Mouse (Mus musculus): Measurements from ENCODE around the gene Tshz2. TPM values are rescaled to one million over a fixed set of nuclear protein-coding genes. Genes with fewer than 3 reads are reported as not detected.
"Not testable (repeated sequence)": the region's sequence is repeated elsewhere in the genome, so short reads cannot be mapped to it uniquely, and the experiment has no call there.

Gene Tshz2
- polyA plus RNA-seq (2012; rRNA removed) = 12.5 and 16.1 TPM in 2 replicates

GRCm38 (mm10) chr2:169632338-169633151, at the start of gene Tshz2:
Tshz2 (plus strand) TSS chr2:169633013.
- peak within 1 kb of the TSS; percentile 59 for H3K4me3 ChIP-seq (replicated peaks; ENCODE audit: insufficient read depth, low read depth, low read length)
- TF ChIP-seq CTCF (IDR thresholded peaks at IDR 0.05; ENCODE audit: borderline replicate concordance, insufficient read depth, low read depth, low read length) (no peak), POLR2A (IDR thresholded peaks at IDR 0.05; ENCODE audit: borderline replicate concordance, insufficient read depth, low read length) (no peak)
- 2% methylated on average over 21 of the region's 22 CpGs for WGBS
- H3K27me3 ChIP-seq (ENCODE audit: control insufficient read depth, insufficient read depth, low read length) = no peaks in the 10 kb centered on the region
- H3K27ac ChIP-seq (ENCODE audit: insufficient read depth, low read length) = no peak within 1 kb of the TSS
- H3K4me1 ChIP-seq (ENCODE audit: control insufficient read depth, insufficient read depth, low read length) = peaks cover 6% of the 10 kb centered on the region
- DNase-seq = peak in 1 of 2 experiments; percentile 5

GRCm38 (mm10) chr2:169583476-169583875, 49.3 kb upstream of the Tshz2 start:
- H3K4me3 ChIP-seq (replicated peaks; ENCODE audit: insufficient read depth, low read depth, low read length) = no peak overlapping the region
- TF ChIP-seq POLR2A (IDR thresholded peaks at IDR 0.05; ENCODE audit: borderline replicate concordance, insufficient read depth, low read length) (no peak), CTCF (IDR thresholded peaks at IDR 0.05; ENCODE audit: borderline replicate concordance, insufficient read depth, low read depth, low read length) (no peak)
- DNase-seq = no peak
- 66% methylated on average over 3 of the region's 3 CpGs for WGBS
- no peaks in the 10 kb centered on the region for H3K27me3 ChIP-seq (ENCODE audit: control insufficient read depth, insufficient read depth, low read length)
- no peaks in the 10 kb centered on the region for H3K4me1 ChIP-seq (ENCODE audit: control insufficient read depth, insufficient read depth, low read length)
- H3K27ac ChIP-seq (ENCODE audit: insufficient read depth, low read length) = no peak overlapping the region

GRCm38 (mm10) chr2:169584745-169585456, 47.9 kb upstream of the Tshz2 start:
- TF ChIP-seq CTCF (IDR thresholded peaks at IDR 0.05; ENCODE audit: borderline replicate concordance, insufficient read depth, low read depth, low read length) (no peak), POLR2A (IDR thresholded peaks at IDR 0.05; ENCODE audit: borderline replicate concordance, insufficient read depth, low read length) (no peak)
- WGBS = 70% methylated on average over 15 of the region's 15 CpGs
- no peaks in the 10 kb centered on the region for H3K4me1 ChIP-seq (ENCODE audit: control insufficient read depth, insufficient read depth, low read length)
- no peak overlapping the region for H3K27ac ChIP-seq (ENCODE audit: insufficient read depth, low read length)
- no peak overlapping the region for H3K4me3 ChIP-seq (replicated peaks; ENCODE audit: insufficient read depth, low read depth, low read length)
- DNase-seq = no peak
- H3K27me3 ChIP-seq (ENCODE audit: control insufficient read depth, insufficient read depth, low read length) = no peaks in the 10 kb centered on the region

GRCm38 (mm10) chr2:169585631-169586285, 47.1 kb upstream of the Tshz2 start:
- no peaks in the 10 kb centered on the region for H3K4me1 ChIP-seq (ENCODE audit: control insufficient read depth, insufficient read depth, low read length)
- DNase-seq = no peak
- no peak overlapping the region for H3K4me3 ChIP-seq (replicated peaks; ENCODE audit: insufficient read depth, low read depth, low read length)
- no peak overlapping the region for H3K27ac ChIP-seq (ENCODE audit: insufficient read depth, low read length)
- H3K27me3 ChIP-seq (ENCODE audit: control insufficient read depth, insufficient read depth, low read length) = no peaks in the 10 kb centered on the region
- WGBS = 88% methylated on average over 12 of the region's 12 CpGs
- no peak for TF ChIP-seq POLR2A (IDR thresholded peaks at IDR 0.05; ENCODE audit: borderline replicate concordance, insufficient read depth, low read length)
- TF ChIP-seq CTCF (IDR thresholded peaks at IDR 0.05; ENCODE audit: borderline replicate concordance, insufficient read depth, low read depth, low read length) = no peak

GRCm38 (mm10) chr2:169586688-169587087, 46.1 kb upstream of the Tshz2 start:
- H3K4me3 ChIP-seq (replicated peaks; ENCODE audit: insufficient read depth, low read depth, low read length) = no peak overlapping the region
- TF ChIP-seq POLR2A (IDR thresholded peaks at IDR 0.05; ENCODE audit: borderline replicate concordance, insufficient read depth, low read length) = no peak
- TF ChIP-seq CTCF (IDR thresholded peaks at IDR 0.05; ENCODE audit: borderline replicate concordance, insufficient read depth, low read depth, low read length) = no peak
- 88% methylated on average over 3 of the region's 3 CpGs for WGBS

GRCm38 (mm10) chr2:169587645-169588044, 45.2 kb upstream of the Tshz2 start, which contains the start of gene Gm11011:
Gm11011 (minus strand) TSS chr2:169587745.
- not testable (repeated sequence) for H3K27ac ChIP-seq (ENCODE audit: insufficient read depth, low read length); H3K4me1 ChIP-seq (ENCODE audit: control insufficient read depth, insufficient read depth, low read length); DNase-seq; H3K27me3 ChIP-seq (ENCODE audit: control insufficient read depth, insufficient read depth, low read length); H3K4me3 ChIP-seq (replicated peaks; ENCODE audit: insufficient read depth, low read depth, low read length)

More at GRCm38 (mm10) chr2:169586688-169587087, 46.1 kb upstream of the Tshz2 start:
- Histone ChIP-seq H3K4me1 (ENCODE audit: control insufficient read depth, insufficient read depth, low read length) (no peaks in the 10 kb centered on the region; the same call in 1 of the 2 replicates), H3K27me3 (ENCODE audit: control insufficient read depth, insufficient read depth, low read length) (no peaks in the 10 kb centered on the region), H3K27ac (ENCODE audit: insufficient read depth, low read length) (no peak overlapping the region)
- no peak for DNase-seq

- Histone ChIP-seq H3K4me1 (ENCODE audit: control insufficient read depth, insufficient read depth, low read length) (no peaks in the 10 kb centered on the region; the same call in 1 of the 2 replicates), H3K27ac (ENCODE audit: insufficient read depth, low read length) (no peak overlapping the region), H3K27me3 (ENCODE audit: control insufficient read depth, insufficient read depth, low read length) (no peaks in the 10 kb centered on the region), H3K4me3 (replicated peaks; ENCODE audit: insufficient read depth, low read depth, low read length) (no peak overlapping the region)
- no peak for TF ChIP-seq POLR2A (IDR thresholded peaks at IDR 0.05; ENCODE audit: borderline replicate concordance, insufficient read depth, low read length)
- TF ChIP-seq CTCF (IDR thresholded peaks at IDR 0.05; ENCODE audit: borderline replicate concordance, insufficient read depth, low read depth, low read length) = no peak
- DNase-seq = no peak
- 94% methylated on average over 10 of the region's 10 CpGs for WGBS
Measured at GRCm38 (mm10) chr2:169589697-169590096, 43.1 kb upstream of the Tshz2 start.
